Mouse (Mus musculus) midbrain, embryonic 11.5 days (tissue): ENCODE results near the gene Psma5. TPM values are rescaled to one million over a fixed set of nuclear protein-coding genes. Genes with fewer than 3 reads are reported as not detected.

Experiments
- ATAC-seq: fragments of 200-750 bp; cut with Nextera tagmentation; 2 replicates; pipeline ENCODE4 v1.8.0; 2017; ENCODE audit warnings: moderate TSS enrichment, moderate library complexity; ENCODE audit not compliant: low FRiP score
- DNase-seq: peaks from one replicate; pipeline ENCODE4 v3.0.0; 2015; ENCODE audit warnings: low spot score; ENCODE audit errors: missing footprints
- H3K27ac ChIP-seq: fragments of 300-500 bp; sonication (generic); 2 replicates; pipeline ENCODE4 v1.5.1; 2014; ENCODE audit warnings: low read depth, low read length
- H3K27me3 ChIP-seq: fragments of 300-500 bp; sonication (generic); 2 replicates; pipeline ENCODE4 v1.6.1; 2014; ENCODE audit warnings: mild to moderate bottlenecking, low read length, moderate library complexity, mixed read lengths; ENCODE audit not compliant: control insufficient read depth, insufficient read depth
- H3K36me3 ChIP-seq: fragments of 300-500 bp; sonication (generic); 2 replicates; pipeline ENCODE4 v1.6.1; 2014; ENCODE audit warnings: mild to moderate bottlenecking, low read length, moderate library complexity, mixed read lengths; ENCODE audit not compliant: control insufficient read depth, insufficient read depth
- H3K4me1 ChIP-seq: fragments of 300-500 bp; sonication (generic); 2 replicates; pipeline ENCODE4 v1.6.1; 2014; ENCODE audit warnings: low read length; ENCODE audit not compliant: control insufficient read depth, insufficient read depth
- H3K4me2 ChIP-seq: fragments of 300-500 bp; sonication (generic); 2 replicates; pipeline ENCODE4 v1.6.1; 2014; ENCODE audit warnings: mild to moderate bottlenecking, moderate library complexity
- H3K4me3 ChIP-seq: fragments of 300-500 bp; sonication (generic); 2 replicates; pipeline ENCODE4 v1.5.1; 2014; ENCODE audit warnings: low read depth, low read length
- H3K9ac ChIP-seq: fragments of 300-500 bp; sonication (generic); 2 replicates; pipeline ENCODE4 v1.6.1; 2014; ENCODE audit warnings: low read length
- H3K9me3 ChIP-seq: fragments of 300-500 bp; sonication (generic); 2 replicates; pipeline ENCODE4 v1.6.1; 2016; ENCODE audit warnings: low read length; ENCODE audit not compliant: control insufficient read depth
- WGBS: fragments of 180-500 bp; shearing (Covaris S2); extraction: QIAGEN DNeasy Blood & Tissue Kit; methylation state at CpG from one replicate; pipeline ENCODE4 v1.1.7; 2014; 5-methylcytosine and 5-hydroxymethylcytosine counted together
- polyA plus RNA-seq: library from polyadenylated mRNA; unstranded; fragments of >200 nt; fragmentation: Nextera tagmentation; extraction: Ambion mirVana; gene quantifications from 2 replicates; pipeline ENCODE4 v1.2.1, GENCODE M21; 2014

The Psma5 gene
- polyA plus RNA-seq, 1 experiment from 2014 or later = 295 TPM

DNA sequence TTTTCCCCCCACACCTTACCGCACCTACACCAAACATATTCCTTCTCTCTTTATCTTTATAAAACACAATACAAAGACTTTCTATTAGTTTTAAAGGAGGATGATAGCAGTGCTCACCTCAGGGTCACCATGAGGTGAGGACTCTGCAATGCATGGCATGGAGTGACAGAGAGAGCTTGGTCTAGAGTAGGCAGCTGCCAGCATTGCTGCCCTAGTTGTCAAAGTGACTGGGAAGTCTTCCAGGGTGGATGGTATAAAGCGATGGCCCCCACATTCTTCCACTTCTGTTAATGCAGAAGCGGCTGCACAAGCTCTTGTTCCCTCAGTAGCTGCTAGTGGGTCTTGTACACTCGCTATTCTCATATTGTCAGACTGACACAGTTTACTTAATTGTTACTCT, 56.4 kb downstream of the Psma5 start:
- H3K36me3 ChIP-seq = no peaks in the 10 kb centered on the region
- WGBS = 94% methylated on average over 4 of the region's 4 CpGs

DNA sequence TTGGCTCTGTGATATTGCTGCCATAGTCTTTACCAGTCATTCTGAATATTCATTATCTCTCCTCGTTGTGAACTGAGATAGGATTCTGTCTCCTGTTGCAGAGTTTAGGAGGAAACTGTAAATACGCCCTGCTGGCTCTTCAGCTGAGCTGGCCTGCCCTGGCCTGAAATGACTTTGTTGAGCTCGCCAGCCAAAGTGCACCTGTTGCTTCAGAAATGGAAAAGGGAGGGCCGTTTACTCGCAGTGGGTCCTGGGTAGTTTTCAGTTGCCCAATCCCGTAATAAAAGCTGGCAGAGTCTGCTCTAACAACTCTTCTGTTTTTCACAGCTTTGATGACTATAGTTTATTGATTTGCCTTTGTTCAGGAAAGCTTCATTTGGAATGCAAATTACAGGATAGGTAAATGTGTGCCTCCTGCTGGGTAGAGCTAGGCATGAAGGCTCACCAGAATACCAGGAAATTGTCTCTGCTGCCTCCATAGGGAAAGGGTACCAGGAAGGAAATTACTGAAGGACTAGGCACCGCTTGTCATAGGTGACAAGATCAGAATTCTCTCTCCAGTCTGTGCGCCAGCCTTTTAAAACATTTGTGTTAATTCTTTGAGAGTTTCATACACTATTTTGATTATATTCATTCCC, 57.4 kb downstream of the Psma5 start:
- H3K4me2 ChIP-seq = no peak overlapping the region
- H3K4me3 ChIP-seq = no peak overlapping the region
- H3K36me3 ChIP-seq = no peaks in the 10 kb centered on the region
- H3K27me3 ChIP-seq = no peaks in the 10 kb centered on the region
- no peaks in the 10 kb centered on the region for H3K4me1 ChIP-seq
- ATAC-seq = no peak
- H3K27ac ChIP-seq = no peak overlapping the region
- no peaks in the 10 kb centered on the region for H3K9me3 ChIP-seq
- 77% methylated on average over 8 of the region's 8 CpGs for WGBS
- no peak for DNase-seq
- no peak overlapping the region for H3K9ac ChIP-seq

More for the DNA sequence above, 56.4 kb downstream of the Psma5 start:
- H3K9ac ChIP-seq = no peak overlapping the region
- DNase-seq = no peak
- no peaks in the 10 kb centered on the region for H3K27me3 ChIP-seq
- H3K9me3 ChIP-seq = no peaks in the 10 kb centered on the region
- H3K4me1 ChIP-seq = no peaks in the 10 kb centered on the region
- H3K4me3 ChIP-seq = no peak overlapping the region
- no peak for ATAC-seq
- H3K27ac ChIP-seq = no peak overlapping the region
- no peak overlapping the region for H3K4me2 ChIP-seq

DNA sequence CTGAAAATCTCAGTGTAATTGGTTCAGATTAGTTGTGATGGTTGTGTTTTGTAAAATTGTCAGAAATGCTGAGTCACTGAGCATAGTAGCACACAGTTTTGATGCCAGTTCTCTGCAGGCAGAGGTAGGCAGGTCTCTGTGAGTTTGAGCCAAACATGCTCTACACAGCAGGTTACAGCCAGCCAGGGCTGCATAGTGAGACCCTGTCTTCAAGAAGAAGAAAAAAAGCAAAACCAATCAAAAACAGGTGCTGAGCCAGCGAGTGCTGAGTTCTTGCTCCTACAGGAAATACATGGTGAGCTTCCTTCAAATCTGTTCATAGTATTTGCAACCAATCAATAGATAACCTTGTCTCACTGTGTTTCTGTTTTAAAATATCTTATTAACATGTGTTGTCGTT, 61.8 kb downstream of the Psma5 start:
- Histone ChIP-seq H3K4me1 (no peaks in the 10 kb centered on the region), H3K27ac (no peak overlapping the region), H3K9me3 (no peaks in the 10 kb centered on the region), H3K4me3 (no peak overlapping the region), H3K36me3 (no peaks in the 10 kb centered on the region), H3K27me3 (no peaks in the 10 kb centered on the region), H3K9ac (no peak overlapping the region), H3K4me2 (no peak overlapping the region)
- DNase-seq (no peak), ATAC-seq (no peak)
- WGBS = 55% methylated on average over 2 of the region's 2 CpGs

DNA sequence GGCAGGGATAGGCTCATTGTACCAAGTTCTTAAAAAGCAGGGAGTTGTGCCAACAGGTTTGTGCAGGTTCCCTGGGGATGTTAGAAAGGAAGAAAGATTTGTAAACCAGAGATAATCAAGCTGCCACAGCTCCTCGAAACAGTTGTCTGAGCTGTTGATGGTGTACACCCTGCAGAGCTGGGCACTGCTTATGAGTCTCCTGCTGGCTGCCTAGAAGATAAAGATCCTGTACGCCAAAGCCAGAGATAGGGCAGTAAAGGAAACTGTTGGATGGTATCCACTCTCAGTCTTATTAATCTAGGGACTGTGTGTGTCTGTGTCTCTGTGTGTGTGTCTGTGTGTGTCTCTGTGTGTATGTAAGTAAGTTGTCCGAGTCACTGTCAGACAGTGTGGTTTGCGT, 64.9 kb downstream of the Psma5 start:
- no peak overlapping the region for H3K4me2 ChIP-seq
- H3K9me3 ChIP-seq = no peaks in the 10 kb centered on the region
- no peaks in the 10 kb centered on the region for H3K36me3 ChIP-seq
- no peak overlapping the region for H3K9ac ChIP-seq
- DNase-seq (no peak), ATAC-seq (no peak)
- no peak overlapping the region for H3K4me3 ChIP-seq
- no peaks in the 10 kb centered on the region for H3K4me1 ChIP-seq
- no peaks in the 10 kb centered on the region for H3K27me3 ChIP-seq
- H3K27ac ChIP-seq = no peak overlapping the region
- 84% methylated on average over 4 of the region's 4 CpGs for WGBS

DNA sequence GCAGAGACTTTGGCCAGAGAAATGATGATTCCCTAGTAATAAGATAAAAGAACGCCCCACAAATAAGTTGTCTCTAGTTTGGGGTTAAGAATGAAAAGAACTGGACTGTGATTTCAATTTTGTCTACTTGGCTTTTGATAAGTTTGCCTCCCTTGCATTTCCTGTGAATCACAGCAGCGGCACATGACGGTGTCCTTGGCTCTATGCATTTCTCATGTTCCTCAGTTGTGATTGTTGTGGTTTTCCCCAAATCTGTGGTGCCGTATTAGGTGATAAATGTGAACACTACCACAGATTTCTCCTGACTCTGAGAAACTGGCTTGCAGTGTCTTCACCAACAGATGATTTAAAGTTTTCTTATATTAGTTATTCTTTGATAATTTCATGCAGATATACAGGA, 65.4 kb downstream of the Psma5 start:
- no peak overlapping the region for H3K4me2 ChIP-seq
- H3K27me3 ChIP-seq = no peaks in the 10 kb centered on the region
- no peaks in the 10 kb centered on the region for H3K4me1 ChIP-seq
- H3K4me3 ChIP-seq = no peak overlapping the region
- DNase-seq (no peak), ATAC-seq (no peak)
- H3K9ac ChIP-seq = no peak overlapping the region
- H3K9me3 ChIP-seq = no peaks in the 10 kb centered on the region
- H3K27ac ChIP-seq = no peak overlapping the region
- 89% methylated on average over 4 of the region's 4 CpGs for WGBS
- no peaks in the 10 kb centered on the region; the same call in 1 of the 2 replicates for H3K36me3 ChIP-seq

DNA sequence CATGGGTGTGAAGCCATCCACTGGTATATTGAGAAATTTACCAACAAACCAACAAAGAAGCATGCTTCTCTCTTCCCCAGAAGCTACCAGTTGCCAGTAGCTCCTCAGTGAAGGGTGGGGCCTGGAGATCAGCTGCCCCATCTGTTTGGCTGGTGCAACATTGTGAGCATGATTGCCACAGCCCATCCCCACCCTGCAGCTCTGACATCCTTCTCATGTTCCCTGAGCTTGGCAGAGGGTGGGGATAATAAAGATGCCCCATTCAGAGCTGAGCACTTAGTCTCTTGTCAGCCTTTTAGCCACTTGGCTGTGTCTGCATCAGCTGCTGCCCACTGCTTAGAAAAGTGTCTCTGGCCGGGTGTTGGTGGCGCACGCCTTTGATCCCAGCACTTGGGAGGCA, 66.2 kb downstream of the Psma5 start:
- WGBS = 88% methylated on average over 3 of the region's 3 CpGs
- ATAC-seq (no peak), DNase-seq (no peak)
- Histone ChIP-seq H3K9me3 (no peaks in the 10 kb centered on the region), H3K4me3 (no peak overlapping the region), H3K27ac (no peak overlapping the region), H3K4me1 (no peaks in the 10 kb centered on the region), H3K36me3 (no peaks in the 10 kb centered on the region; the same call in 1 of the 2 replicates), H3K9ac (no peak overlapping the region), H3K27me3 (no peaks in the 10 kb centered on the region), H3K4me2 (no peak overlapping the region)

DNA sequence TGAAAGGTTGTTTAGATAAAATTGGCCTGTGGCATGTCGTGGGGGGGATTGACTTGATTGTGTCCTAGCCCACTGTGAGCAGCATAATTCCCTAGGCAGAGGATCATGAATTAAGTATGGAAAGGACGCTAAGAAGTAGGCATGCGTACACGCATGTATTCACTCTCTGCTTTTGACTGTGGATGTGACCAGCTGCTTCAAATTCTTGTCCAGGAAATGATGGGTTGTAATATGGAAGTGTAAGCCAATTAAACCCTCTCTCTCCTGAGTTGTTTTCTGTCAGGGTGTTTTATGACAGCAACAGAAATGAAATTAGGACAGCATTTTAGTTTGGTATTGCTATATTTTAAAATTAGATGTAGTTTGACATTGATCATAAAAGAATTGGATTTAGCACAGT, 68.1 kb downstream of the Psma5 start:
- Histone ChIP-seq H3K27ac (no peak overlapping the region), H3K27me3 (no peaks in the 10 kb centered on the region), H3K4me3 (no peak overlapping the region), H3K4me1 (no peaks in the 10 kb centered on the region), H3K4me2 (no peak overlapping the region), H3K9ac (no peak overlapping the region), H3K36me3 (peaks cover 4% of the 10 kb centered on the region; the same call in 1 of the 2 replicates), H3K9me3 (no peaks in the 10 kb centered on the region)
- 94% methylated on average over 4 of the region's 4 CpGs for WGBS
- ATAC-seq (no peak), DNase-seq (no peak)

DNA sequence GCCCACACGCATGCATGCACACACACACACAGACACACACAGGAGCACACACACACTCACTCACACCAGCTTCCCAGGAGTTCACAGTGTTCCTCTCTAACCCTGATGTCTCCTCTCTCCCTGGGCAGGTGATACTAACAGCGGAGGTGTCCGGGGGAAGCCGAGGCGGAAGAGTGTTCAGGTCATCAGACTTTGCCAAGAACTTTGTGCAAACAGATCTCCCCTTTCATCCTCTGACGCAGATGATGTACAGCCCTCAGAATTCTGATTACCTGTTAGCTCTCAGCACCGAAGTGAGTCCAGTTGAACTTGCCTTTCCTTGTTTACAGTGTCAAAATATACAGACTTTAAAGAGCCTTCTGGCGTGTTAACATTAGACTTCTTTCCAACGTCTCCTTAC, 68.8 kb downstream of the Psma5 start:
- Histone ChIP-seq H3K9me3 (no peaks in the 10 kb centered on the region), H3K27me3 (no peaks in the 10 kb centered on the region), H3K27ac (no peak overlapping the region), H3K4me3 (no peak overlapping the region), H3K4me1 (no peaks in the 10 kb centered on the region), H3K4me2 (no peak overlapping the region), H3K36me3 (peaks cover 4% of the 10 kb centered on the region; the same call in 1 of the 2 replicates), H3K9ac (no peak overlapping the region)
- whole genome bisulfite sequencing = 95% methylated on average over 9 of the region's 9 CpGs
- ATAC-seq (no peak), DNase-seq (no peak)

DNA sequence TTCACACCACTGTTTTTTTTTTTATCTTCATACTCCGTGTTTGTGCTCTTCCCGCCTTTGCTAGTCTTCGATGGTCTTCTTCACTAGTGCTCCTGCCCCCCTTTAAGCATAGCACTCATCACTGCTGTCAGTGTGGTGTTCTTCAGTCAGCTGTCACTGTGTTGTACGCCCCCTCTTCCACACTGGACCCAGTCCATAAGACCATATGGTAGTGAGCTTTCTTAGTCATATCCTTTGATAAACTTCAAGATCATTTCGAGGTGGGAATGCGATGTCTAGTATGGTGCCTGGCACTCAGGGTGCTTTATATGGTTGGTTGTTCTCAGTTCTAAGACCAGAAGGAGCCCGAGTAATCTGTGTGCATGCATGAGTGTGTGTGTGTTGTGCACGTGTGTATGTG, 70.5 kb downstream of the Psma5 start:
- DNase-seq = no peak
- Histone ChIP-seq H3K9ac (no peak overlapping the region), H3K36me3 (peaks cover 4% of the 10 kb centered on the region; the same call in 1 of the 2 replicates), H3K4me1 (no peaks in the 10 kb centered on the region), H3K27ac (no peak overlapping the region), H3K4me2 (no peak overlapping the region), H3K27me3 (no peaks in the 10 kb centered on the region), H3K4me3 (no peak overlapping the region), H3K9me3 (no peaks in the 10 kb centered on the region)
- ATAC-seq = no peak
- 94% methylated on average over 8 of the region's 8 CpGs for WGBS
